Mouse (Mus musculus): ENCODE results near the gene Thap8. TPM values are rescaled to one million over a fixed set of nuclear protein-coding genes. Genes with fewer than 3 reads are reported as not detected.

Gene Thap8
- 1.1 to 2.1 TPM (median 1.7 TPM) in 4 replicates for total RNA-seq (2023; ENCODE audit: inconsistent age)

DNA sequence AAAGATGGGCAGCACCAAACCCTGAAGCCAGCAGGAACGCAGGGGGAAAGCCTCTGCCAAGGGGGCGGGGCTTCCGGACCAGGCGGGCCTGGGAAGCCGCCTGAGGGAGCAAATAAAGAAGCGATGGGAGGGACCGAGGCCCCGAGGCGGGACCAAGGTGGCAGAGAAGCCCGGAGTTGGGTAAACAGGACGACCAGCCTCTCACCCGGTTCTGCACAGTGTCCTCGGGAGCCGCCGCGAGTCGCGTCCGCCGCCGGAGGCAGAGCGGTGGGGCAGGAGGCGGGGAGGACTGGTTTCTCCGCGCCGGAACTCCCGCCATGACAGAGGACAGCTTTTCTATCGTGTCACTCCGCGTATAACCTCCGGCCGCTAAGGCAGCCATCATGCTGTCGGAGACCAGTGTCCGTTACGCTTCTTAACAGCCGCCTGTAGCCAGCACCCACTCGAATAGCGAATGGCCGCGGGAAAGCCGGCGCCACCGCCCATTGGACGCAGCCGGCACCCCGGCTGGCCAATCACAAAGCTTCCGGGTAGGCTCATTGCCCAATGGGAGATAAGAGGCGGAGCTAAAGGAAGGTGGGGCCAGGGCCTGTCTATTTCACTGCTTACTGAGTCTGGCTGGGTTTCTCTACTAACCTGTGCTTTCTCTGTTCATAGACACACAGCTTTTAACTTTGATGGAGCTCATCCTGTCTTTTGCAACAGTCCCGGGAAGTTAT is at the start of gene Thap8, which contains the start of gene Wdr62:
Thap8 (plus strand) TSS at position 144 of the 719 bp plus-strand sequence.
Wdr62 (minus strand) TSS at position 469 of the 719 bp plus-strand sequence.

DNA sequence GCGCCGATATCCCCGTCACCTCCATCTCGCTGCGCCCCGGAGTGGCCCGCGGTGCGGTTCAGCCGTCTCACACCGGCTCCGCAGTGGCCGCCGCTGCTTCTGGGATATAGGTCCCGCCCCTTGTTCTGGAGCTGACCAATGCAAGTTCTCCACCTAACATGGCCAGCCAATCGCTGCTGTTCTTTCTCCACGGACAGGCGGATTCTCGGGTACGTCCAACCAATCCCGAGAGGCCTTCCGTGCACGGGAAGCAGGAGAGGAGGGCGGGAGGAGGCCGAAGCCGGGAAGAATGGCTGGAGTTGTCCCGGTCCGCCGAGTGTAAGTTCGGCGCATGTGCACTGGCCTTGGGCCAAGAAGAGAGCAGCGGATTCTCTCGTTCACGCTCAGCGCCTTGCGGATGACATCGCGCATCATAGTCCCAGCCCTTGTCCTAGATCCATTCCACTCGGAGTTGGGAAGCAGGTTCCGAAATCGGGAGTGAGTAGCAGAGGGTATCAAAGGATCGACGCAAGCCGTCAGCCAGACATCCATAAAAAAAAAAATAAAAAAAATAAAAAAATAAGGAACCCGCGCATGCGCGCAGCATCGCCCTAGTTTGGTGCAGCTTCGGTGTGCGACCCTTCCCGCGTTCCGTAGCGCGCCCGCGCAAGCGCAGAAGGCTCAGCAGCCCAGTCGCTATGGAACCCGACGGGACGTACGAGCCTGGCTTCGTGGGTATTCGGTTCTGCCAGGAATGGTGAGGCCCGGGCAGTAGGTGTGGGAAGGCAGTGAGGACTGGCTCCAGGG is 48.0 kb upstream of the Thap8 start, which contains the start of the genes Polr2i and Tbcb:
Polr2i (plus strand) TSS at position 280 of the 786 bp plus-strand sequence.
Tbcb (minus strand) TSS at position 604 of the 786 bp plus-strand sequence.

DNA sequence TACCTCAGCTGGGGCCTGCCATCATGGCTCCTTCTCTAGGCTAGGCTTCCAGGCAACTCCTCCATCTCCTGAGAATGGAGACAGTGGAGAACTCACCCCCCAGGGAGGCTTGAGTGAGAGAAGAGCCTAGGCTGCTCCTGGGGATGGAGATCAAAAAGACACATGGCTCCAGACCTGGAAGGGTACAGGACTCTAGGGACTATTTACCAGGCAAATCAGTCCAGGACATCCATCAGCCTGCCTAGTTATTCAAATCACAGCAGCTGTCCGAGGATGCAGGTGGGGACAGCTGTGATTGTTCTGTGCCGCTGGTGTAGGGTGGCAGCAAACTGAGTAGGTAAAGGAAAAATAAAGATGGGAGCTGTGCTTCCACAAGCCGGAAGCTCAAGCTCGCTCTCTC is 44.3 kb upstream of the Thap8 start, which contains the start of gene Ovol3:
Ovol3 (minus strand) TSS at position 101 of the 400 bp plus-strand sequence.

DNA sequence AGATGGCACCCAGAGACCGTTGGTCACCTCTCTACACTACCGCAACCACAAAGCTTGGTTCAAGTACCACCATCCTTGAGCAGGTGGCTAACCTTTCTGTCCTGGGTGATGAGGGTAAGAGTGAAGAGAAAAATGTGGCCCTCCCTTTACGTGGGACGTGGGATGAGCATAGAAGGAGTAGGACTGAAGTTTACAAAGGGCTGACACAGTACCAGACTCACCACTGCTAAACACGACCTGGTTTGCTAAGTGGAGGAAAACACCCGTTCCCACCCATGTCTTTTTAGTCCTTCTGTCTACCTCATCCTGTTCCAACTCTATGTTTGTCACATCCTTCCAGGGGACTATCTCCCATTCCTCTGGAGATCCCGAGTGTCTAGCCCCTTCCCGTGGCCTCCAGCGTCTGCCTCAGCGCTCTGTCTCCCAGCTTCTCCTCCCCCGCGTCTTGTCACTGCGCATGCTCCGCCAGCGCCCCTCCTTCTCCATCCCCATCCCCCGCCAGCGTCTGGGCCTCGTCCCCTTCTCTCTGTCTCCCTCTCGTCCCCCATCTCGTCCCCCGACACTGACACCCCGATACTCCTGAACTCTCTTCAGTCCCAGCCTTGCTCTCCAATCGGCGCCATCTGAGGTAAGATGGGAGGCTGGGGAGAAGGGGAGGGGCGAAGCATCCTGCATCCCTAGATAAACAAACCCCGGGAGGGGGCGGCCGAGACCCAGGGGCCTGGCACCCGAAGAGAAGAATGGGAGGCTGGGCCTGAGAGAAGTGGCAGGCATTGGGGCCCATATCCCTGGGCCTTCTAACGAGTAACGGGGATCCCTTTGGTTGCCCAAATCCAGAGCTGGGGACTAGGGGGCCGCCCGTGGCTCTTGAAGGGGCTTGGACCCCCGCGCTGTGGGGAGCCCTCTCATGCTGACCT is 11.6 kb downstream of the Thap8 start, which contains the start of gene Clip3:
Clip3 (plus strand) TSS at position 514 of the 917 bp plus-strand sequence.

DNA sequence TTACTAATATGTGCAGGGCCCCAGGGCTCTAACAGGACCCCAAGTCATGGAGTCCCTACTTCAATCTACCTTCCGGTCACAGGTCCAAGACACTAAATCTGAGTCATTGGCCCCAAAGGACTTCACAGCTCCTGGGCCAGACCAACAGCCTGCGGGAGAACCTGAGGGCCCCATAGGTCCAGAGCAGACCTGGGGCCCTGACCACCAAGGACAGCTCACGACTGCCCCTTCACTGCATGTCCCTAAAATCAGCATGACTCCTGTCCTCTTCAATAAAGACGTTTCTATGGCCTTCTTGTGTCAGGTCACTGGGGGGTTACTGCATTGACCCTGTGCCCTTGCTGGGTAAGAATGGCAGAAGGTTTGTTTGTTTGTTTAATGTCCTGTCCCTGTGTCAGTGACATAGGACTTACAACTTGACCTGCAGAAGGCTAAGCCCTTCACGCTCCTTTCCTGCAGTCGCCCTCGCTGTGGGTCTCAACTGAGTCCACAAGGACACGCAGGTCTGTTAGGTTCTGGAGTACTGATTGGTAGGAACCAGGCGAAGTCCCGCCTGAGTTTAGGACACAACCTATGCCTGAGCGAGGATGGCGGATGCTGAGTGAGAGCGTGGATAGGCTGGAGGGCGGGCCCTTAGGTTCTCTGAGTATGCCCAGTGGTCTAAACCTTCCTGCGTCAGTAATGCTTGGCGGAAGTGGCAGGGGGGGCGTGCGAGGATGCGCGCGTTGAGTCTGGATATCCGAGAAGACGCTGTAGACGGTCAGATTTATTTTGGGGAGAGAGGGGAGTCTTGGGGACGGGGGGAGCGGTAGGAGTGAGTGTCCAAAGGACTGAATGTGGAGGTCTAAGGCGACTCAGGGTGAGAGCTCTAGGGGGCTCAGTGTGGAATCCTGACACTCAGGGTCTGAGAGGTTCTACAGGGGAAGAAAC is 28.4 kb downstream of the Thap8 start, which contains the start of gene Alkbh6:
Alkbh6 (plus strand) TSS at position 642 of the 930 bp plus-strand sequence.

DNA sequence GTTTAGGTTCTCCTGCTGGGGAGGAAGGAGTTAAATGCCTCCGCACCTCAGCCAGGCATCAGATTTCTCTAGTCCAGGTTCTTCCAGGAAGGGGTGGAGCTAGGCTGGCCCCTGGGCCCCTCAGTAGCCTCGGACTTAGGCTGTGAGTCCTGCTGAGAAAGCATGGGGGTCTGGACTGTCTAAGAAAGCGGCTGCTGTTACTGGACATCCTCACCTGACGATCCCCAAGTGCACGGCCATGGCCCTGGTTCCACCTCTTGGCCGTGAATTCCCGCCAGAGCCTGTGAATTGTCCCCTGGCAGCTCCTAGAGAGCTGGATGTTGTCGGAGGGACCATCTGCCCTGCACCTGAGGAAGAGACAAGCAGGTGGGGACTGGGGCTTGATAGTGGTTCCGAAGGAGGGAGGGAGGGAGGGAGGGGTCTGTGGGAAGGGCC is 34.8 kb downstream of the Thap8 start, which contains the start of gene Syne4:
Syne4 (plus strand) TSS at position 87 of the 435 bp plus-strand sequence.

DNA sequence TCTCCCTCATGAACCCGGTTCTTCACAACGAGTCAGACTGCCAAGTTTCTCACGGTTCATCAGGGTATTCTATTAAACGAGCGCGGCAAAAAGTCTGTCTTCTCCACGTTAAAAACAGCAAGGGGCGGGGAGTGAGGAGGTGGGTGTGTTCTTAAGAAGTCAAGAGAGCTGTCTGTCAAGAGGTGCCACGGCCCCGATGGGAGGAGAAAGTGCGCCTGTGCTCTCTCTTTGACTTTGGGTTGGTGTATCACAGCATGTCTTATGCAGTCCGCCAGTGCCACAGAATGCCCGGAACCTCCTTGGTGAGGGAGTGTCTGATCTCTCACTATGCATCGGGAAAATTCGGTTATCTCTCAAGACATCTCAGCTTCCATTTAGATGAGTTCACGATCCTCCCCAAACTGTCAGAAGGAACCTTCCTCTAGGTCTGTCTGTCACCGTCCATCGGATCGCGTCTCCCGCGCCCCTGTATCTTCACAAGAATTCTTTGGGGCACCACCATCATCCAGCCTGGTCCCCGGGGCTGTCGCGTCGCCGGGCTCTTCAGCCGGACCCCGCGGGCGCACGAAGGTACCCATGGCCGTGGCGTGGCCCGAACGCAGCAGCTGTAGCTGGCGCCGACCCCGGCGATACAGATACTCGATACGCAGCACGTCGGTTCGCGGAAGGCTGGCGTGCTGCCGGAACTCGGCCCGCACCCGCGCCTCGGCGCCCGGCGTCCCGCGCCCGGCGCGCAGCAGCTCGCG is 41.8 kb downstream of the Thap8 start, which contains the start of gene E130208F15Rik:
E130208F15Rik (plus strand) TSS at position 202 of the 746 bp plus-strand sequence.

DNA sequence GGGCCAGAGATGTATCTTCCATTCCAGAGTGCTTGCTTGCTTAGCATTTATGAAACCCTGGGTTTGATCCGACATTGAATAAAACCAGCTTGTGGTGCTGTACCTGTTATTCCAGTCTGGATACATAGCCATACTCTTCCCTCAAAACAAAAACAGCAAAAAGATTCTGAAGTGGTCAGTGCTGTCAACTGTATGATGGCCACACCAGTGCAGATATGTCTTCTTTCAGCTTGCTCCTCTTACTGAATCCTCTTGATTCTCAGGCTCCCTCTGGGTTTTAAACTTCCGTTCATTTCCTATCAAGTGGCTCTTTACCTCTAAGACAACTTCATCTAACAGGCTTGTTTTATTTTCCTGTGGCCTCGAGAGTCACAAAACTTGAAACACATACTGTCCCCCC is 43.9 kb downstream of the Thap8 start, which contains the start of gene Sdhaf1:
Sdhaf1 (minus strand) TSS at position 101 of the 400 bp plus-strand sequence.

Other genes starting within 250 kb of the Thap8 start
- gene Zfp14, start 228.7 kb upstream of the Thap8 start, total RNA-seq (2023; ENCODE audit: inconsistent age) = 3.1 to 4.9 TPM (median 4.0 TPM) in 4 replicates
- gene Zfp82, start 207.2 kb upstream of the Thap8 start, total RNA-seq (2023; ENCODE audit: inconsistent age) = 4.2 to 7.9 TPM (median 5.0 TPM) in 4 replicates
- not detected in 4 replicates for gene Gm26920, start 189.7 kb upstream of the Thap8 start, total RNA-seq (2023; ENCODE audit: inconsistent age)
- 5.3 to 7.5 TPM (median 5.8 TPM) in 4 replicates for gene Zfp566, start 189.6 kb upstream of the Thap8 start, total RNA-seq (2023; ENCODE audit: inconsistent age)
- 23.6 to 31.7 TPM (median 26.5 TPM) in 4 replicates for gene Zfp260, start 185.3 kb upstream of the Thap8 start, total RNA-seq (2023; ENCODE audit: inconsistent age)
- gene Zfp382, start 158.2 kb upstream of the Thap8 start, total RNA-seq (2023; ENCODE audit: inconsistent age) = 14.6 to 20.9 TPM (median 16.3 TPM) in 4 replicates
- 41.7 to 52.0 TPM (median 46.8 TPM) in 4 replicates for gene Zfp146, start 110.3 kb upstream of the Thap8 start, total RNA-seq (2023; ENCODE audit: inconsistent age)
- gene Cox7a1, start 96.0 kb upstream of the Thap8 start, total RNA-seq (2023; ENCODE audit: inconsistent age) = 1.6 TPM in 1 of 4 replicates, not detected in the others
- 176 to 190 TPM (median 187 TPM) in 4 replicates for gene Capns1, start 81.3 kb upstream of the Thap8 start, total RNA-seq (2023; ENCODE audit: inconsistent age)
- 33.3 to 43.1 TPM (median 37.9 TPM) in 4 replicates for gene Polr2i, start 48.1 kb upstream of the Thap8 start, total RNA-seq (2023; ENCODE audit: inconsistent age)
- gene Tbcb, start 47.8 kb upstream of the Thap8 start, total RNA-seq (2023; ENCODE audit: inconsistent age) = 30.3 to 41.6 TPM (median 35.2 TPM) in 4 replicates
- gene Ovol3, start 44.4 kb upstream of the Thap8 start, total RNA-seq (2023; ENCODE audit: inconsistent age) = not detected in 4 replicates
- 6.2 to 10.2 TPM (median 6.8 TPM) in 4 replicates for gene Wdr62, start 325 bp downstream of the Thap8 start, total RNA-seq (2023; ENCODE audit: inconsistent age)
- not detected in 4 replicates for gene Clip3, start 11.6 kb downstream of the Thap8 start, total RNA-seq (2023; ENCODE audit: inconsistent age)
- gene Alkbh6, start 28.6 kb downstream of the Thap8 start, total RNA-seq (2023; ENCODE audit: inconsistent age) = 78.4 to 86.3 TPM (median 81.5 TPM) in 4 replicates
- 6.4 to 7.9 TPM (median 6.8 TPM) in 4 replicates for gene Syne4, start 34.7 kb downstream of the Thap8 start, total RNA-seq (2023; ENCODE audit: inconsistent age)
- gene E130208F15Rik, start 41.6 kb downstream of the Thap8 start, total RNA-seq (2023; ENCODE audit: inconsistent age) = 4.3 to 7.0 TPM (median 5.0 TPM) in 4 replicates
- 17.6 to 23.6 TPM (median 21.4 TPM) in 4 replicates for gene Sdhaf1, start 43.8 kb downstream of the Thap8 start, total RNA-seq (2023; ENCODE audit: inconsistent age)
- gene Lrfn3, start 82.7 kb downstream of the Thap8 start, total RNA-seq (2023; ENCODE audit: inconsistent age) = not detected in 4 replicates
- 70.1 to 84.0 TPM (median 75.8 TPM) in 4 replicates for gene Tyrobp, start 133.7 kb downstream of the Thap8 start, total RNA-seq (2023; ENCODE audit: inconsistent age)
- gene Hcst, start 139.8 kb downstream of the Thap8 start, total RNA-seq (2023; ENCODE audit: inconsistent age) = 39.7 to 48.5 TPM (median 46.1 TPM) in 4 replicates
- gene Nfkbid, start 141.6 kb downstream of the Thap8 start, total RNA-seq (2023; ENCODE audit: inconsistent age) = 301 to 337 TPM (median 313 TPM) in 4 replicates
- not detected in 4 replicates for gene Aplp1, start 165.4 kb downstream of the Thap8 start, total RNA-seq (2023; ENCODE audit: inconsistent age)
- gene Kirrel2, start 177.6 kb downstream of the Thap8 start, total RNA-seq (2023; ENCODE audit: inconsistent age) = not detected in 4 replicates
- not detected in 4 replicates for gene Nphs1, start 178.2 kb downstream of the Thap8 start, total RNA-seq (2023; ENCODE audit: inconsistent age)
- not detected in 4 replicates for gene Prodh2, start 213.5 kb downstream of the Thap8 start, total RNA-seq (2023; ENCODE audit: inconsistent age)

All from B cell, adult (primary cell).